Mouse (Mus musculus) frontal cortex, postnatal 36 days (tissue): ENCODE measurements around the gene Wfdc13.
A peak's percentile ranks its signal among the peaks of the same experiment; 100 is the strongest.

Experiments
- DNase-seq, 2 experiments: peaks; one replicate each; pipeline ENCODE4 v3.0.0; 2022; ENCODE audit warnings: low spot score in 2 of 2

The Wfdc13 gene

DNA sequence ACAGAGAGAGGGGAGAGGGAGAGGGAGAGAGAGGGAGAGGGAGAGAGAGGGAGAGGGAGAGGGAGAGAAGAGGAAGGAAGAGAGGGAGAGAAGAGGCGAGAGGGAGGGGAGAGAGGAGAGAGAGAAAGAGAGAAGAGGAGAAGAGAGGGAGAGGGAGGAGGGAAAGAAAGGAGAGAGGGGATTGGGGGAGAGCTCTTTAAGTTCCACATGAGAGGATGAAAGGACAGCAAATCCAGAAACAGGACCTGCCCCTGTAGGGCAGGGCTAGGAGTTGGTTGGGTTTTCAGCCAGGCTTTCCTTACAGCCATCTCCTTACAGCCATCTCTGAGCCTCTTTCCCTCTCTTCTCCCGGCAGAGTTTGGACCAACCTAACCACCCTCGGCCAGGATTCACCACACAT lies at the start of gene Wfdc13:
TSS of gene Wfdc13 (plus strand) at position 301 of the 400 bp plus-strand sequence.
- DNase-seq = no peak

DNA sequence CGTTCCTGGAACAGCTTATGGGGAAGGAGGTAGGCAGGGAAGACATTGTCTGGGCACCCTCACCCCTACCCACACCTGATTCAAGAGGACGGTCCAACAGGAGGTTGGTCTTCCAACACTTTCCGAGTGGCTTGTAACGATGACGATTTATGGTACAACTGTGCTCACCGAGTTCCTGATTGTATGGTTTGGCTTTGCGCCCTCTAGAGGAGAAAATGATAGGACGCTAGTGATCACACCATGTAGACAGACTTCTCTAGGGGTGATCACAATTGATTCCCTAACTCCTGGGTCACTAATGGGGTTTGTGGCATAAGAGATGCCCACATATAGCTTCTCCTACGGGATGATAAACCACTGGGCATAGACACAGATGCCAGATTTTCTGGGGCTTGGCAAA lies 49.6 kb upstream of the Wfdc13 start:
- DNase-seq = no peak

DNA sequence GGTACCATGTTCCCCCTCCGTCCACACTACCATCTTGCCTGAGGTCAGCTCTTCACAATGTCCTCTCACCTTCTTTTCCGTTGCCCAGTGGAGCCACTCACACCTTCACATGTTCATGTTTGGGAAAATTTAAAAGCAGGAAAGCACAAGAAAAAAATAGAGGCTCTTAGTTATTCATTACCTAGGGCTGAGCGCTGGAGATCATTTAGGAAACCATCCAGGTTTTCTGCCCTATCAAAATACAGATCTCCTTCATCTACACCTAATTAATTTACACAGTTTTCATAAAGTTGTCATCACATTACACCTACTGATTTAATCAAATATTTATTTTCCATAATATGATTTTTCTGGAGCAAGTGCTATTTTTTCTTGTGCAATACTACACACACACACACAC lies 46.2 kb upstream of the Wfdc13 start, which contains the start of gene Wfdc16:
TSS of gene Wfdc16 (minus strand) at position 101 of the 400 bp plus-strand sequence.
- DNase-seq = no peak

DNA sequence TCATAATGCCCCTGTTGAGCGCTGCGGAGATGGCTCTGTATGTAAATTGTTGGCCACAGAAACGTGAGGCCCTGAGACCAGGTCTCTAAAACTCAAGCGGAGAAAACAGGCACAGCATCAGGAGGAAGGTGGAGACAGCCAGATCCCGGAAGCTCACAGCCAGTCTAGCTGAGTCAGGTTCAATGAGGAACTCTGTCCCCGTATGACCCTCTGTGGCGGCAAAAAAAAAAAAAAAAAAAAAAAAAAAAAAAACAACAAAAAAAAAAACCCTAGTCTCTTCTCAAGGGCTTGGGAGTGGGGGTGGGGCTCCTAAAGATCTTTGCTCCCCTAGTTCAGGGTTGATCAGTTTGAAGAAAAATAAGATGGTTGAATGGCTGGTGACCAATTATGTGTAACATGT lies 43.8 kb upstream of the Wfdc13 start:
- DNase-seq = no peak

DNA sequence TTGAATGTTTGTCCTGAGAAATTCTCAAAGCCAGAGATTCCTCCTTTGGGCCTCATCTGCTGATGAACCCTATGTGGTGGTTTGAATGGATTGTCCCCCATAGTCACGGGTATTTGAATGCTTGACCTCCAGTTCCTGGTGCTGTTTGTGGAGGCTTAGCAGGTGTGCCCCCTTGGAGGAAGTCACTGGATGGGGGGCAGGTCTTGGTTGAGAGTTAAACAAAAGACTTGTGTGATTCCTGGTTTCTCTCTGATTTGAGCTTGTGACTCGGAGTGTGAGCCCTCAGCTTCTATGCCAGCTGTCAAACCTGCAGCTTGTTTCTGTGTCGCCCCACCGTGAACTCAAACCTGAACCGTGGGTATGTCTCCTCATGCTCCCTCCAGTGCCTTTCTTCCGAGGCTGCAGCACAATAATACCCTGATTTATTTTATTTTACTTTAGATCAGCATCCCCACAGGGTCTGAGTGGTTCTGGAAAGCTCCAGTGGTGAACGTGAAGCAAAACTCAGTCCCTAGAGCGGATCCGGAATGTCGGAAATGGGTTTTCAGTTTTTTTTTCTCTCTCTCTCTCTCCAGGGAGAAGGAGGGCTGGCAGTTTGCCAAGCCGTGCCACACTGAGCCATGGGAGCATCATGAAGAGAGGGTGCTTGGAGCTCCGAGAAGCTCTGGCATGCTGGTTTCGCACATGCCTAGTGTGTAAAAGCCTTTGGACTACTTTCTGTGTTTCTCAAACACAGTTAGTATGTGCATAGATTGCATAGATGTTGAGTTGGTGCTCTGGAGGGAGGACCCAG lies 42.8 kb upstream of the Wfdc13 start:
- DNase-seq = peak in 1 of 2 experiments; percentile 3

DNA sequence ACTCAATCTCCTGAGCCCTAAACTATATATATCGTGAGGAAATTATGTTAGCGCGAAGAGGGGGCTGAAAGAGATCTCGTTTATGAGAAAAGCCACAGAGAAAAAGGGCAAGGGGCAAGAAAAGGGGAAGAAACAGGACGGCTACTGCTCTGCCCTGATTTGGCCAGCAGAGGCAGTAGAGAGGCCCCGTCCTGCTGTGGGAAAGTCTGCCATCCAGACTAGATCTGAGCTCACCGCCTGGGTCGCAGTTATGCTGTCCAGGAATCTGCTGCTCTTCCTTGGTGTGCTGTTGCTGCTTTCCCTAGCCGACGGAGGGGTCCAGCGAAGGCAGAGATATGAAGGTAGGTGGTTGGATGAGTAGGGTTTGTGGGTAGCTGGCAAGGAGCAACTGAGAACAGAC lies 29.0 kb upstream of the Wfdc13 start, which contains the start of gene Wfdc10:
TSS of gene Wfdc10 (plus strand) at position 189 of the 400 bp plus-strand sequence.
- peak in 1 of 2 experiments; percentile 2 for DNase-seq

DNA sequence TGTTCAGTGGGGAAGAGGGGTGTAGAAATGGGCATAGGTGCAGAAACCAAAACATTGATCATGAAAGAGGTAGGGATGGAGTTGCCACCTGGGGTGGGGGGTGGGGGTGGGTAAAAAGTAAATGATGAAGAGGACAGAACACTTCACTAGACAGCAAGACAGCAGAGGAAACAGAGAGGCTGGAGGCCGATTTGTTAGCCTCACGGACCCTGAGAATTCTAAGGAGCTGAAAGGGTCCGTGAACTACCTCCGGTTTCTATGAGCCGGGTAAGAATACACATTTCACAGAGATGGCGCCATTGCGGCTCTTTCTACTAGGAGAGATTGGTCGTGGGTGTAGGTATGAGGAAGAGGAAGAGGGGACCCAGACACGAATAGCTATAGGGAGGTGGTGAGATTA lies 28.4 kb upstream of the Wfdc13 start, which contains the start of gene Wfdc9:
TSS of gene Wfdc9 (minus strand) at position 101 of the 400 bp plus-strand sequence.
- no peak for DNase-seq

DNA sequence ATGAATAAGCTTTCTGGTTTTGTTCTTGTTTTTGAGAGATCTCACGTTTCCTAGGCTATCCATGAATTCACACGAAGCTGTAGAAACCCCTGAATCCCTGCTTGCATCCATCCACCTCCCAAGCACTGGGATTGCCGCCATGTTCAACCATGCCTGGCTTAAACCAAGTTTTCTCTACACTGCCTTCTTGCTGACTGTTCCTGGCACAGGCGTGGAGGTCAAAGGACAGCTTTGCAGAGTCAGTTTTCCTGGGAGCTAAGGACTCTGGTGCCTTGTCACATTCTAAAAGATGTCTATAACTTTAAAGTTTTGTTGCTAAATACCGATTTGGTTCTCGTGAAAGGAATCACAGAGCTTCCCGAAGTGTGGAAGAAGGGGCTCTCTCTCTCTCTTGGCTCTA lies 20.1 kb upstream of the Wfdc13 start:
- no peak for DNase-seq

DNA sequence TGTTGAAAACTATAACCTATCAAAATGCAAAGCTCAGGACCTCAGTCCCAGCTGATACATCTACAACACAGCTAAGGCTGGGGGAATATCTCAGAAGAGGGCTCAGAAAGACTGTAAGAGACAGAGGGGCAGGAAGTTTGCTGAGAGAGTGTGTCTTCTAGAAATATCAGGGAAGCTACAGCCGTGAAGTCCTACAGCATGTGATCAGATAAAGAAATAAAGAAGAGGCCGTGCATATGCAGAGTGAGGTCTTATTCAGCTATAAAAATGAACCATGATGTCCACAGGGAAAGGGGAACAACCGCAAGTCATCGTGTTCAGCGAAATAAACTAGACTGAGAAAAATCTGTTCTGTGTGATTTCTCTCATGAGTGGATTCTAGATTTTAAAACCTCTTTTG lies 14.6 kb upstream of the Wfdc13 start:
- DNase-seq = no peak

DNA sequence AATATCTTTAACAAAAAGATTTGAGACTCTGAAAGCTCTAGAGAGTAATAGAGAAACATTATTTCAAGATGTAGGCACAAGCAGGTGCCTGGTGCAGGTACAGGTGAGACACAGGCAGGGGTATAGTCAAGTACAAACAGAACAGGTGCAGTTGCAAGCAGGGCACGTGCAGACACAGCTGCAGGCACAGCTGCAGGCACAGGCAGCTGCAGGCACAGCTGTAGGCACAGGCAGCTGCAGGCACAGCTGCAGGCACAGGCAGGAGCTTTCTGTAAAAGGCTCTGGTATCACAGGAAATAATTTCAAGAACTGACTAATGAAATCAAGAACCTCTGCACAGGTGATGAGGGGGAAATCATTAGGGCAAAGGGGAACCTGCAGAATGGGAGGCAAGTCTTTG lies 14.0 kb upstream of the Wfdc13 start:
- no peak for DNase-seq

DNA sequence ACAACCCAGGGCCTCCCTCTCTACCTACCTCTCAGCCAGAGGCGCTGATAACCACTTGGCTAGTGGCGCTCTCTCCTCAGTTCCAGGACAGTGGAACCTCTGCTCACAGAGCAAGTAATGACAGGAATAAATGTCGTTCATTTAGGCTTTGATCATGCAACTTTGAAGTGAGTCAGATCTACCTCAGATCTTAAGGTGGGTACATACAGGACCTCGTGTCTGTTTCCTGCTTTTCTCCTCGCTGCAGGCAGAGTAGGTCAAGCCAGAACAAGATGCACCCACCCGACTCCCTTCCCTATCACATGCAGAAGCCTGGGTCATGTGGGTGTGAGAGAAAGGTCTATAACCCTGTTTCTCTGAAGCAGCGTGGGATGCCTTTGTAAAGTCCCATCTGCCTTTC lies 10.9 kb upstream of the Wfdc13 start, which contains the start of gene Wfdc11:
TSS of gene Wfdc11 (minus strand) at position 101 of the 400 bp plus-strand sequence.
- peak; percentile 2 to 4 for DNase-seq

DNA sequence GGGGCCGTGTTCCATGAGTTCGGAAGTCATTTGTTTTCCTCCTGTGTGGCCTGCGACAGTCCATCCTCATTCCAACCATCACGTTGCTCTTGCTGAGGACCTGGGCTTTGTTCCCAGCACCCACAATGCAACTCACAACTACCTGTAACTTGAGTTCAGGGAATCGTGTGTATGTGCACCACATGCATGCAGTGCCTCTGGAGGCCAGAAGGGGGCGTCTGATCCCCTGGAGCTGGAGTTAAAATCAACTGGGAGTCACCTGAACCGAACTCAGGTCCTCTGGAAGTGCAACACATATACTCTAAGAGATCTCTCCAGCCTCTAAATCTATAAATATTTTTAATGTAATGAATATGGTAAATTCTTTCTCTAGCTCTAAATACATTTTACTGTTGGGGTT lies 8.8 kb upstream of the Wfdc13 start:
- DNase-seq = no peak

DNA sequence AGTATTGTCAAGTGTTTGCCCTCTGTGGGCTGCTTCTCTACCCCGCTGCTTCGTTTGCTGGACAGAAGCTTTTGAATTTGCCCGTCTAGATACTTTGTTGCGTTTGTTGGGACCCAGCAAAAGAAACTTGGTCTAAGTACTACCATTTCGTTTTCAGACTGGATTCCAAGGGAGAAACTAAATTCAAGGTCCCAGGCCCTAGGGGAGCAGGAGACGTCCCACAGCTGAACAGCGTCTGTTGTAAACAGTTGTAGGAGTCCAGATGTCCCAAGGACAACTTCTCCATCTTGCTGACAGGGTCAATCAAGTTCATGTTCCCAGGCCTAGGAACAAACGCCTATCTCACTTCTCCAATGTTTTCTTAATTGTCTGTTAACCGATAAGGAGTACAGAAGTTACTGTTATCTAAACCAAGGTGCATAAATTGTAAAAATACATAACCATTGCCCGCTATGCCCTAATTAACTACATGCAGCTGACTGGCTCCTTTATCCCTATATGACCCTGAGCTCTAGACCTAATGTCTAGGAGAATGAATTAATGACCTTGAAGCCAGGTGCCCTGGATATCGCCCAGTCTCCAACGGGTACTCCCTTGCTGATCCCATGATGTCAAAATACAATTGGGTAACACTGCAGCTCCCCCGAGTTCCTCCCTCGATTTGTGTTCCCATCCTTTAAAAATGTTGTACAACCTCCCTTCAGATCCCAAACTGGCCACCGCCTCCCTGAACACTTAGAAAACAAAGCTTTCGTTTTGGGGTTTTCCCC lies 7.8 kb upstream of the Wfdc13 start:
- no peak for DNase-seq

DNA sequence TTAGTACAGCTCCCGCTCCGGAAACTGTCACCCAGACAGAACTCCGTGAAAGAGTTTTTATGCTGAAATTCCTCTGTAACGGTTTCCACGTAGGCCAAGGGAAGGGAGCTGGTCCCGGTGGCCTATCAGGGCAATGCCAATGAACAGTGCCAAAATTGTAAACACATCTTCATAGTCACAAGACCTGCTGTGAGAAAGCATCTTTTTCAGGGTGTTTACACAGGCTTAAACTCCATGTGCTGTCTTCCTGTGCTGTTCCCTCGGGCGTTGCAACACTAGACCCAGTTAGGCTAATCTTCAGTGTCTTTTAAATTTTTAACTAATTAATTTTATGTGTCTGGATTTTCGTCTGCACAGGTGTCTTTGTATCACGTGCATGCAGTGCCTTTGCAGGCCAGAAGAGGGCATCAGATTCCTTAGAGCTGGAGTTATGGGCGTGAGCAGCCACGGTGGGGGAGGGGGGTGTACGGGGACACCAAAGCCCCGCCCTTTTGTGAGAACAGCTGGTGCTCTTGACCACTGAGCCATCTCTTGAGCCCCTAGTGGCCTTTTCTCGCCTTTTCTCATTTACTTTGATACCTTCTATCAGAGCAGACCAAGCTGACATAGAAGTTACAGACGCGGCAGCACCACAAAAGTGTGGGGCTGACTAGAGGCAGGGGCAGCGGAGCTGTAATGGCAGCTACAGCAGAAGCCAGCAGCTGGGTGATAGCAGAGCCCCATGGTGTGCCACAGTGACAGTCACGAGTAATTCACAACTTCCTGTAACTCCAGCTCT lies 5.9 kb upstream of the Wfdc13 start:
- DNase-seq = peak; percentile 47 to 60

DNA sequence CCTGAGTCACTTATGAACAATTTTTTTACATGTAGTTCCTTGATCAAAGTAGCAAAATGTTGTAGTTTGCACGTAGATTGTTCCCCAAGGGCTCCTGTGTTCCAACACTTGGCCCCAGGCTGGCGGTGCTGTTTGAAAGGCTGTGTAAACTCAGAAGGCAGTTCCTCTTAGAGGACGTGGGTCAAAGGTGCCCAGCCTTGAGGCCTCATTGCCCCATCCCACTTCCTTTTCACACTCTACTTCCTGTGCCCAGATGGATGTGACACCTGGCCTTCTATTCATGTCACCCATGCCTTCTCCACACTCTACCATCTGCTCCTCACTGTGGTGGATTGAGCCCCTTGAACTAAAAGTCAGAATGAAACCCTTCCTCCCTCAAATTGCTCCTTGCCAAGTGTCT lies 5.0 kb upstream of the Wfdc13 start:
- no peak for DNase-seq

DNA sequence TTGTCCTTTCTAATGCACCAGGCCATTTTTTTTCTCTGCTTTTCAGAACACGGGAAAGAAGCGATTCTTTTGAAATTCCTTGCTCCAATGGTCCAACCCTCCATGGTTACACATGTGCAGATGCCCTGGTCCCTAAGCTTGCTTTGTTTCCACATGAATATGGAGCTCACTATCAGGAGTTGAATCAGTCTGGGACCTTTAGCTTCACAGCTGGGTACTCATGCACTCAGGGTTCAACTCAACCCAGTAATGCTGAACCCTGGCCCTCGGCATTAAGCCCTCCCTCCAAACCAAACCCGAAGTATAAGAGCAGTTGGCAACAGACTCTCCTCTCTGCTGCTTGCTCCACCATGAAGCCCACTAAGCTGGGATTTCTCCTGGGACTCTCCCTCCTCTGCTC lies 13.3 kb downstream of the Wfdc13 start, which contains the start of gene Spint4:
TSS of gene Spint4 (plus strand) at position 301 of the 400 bp plus-strand sequence.
- DNase-seq = no peak

DNA sequence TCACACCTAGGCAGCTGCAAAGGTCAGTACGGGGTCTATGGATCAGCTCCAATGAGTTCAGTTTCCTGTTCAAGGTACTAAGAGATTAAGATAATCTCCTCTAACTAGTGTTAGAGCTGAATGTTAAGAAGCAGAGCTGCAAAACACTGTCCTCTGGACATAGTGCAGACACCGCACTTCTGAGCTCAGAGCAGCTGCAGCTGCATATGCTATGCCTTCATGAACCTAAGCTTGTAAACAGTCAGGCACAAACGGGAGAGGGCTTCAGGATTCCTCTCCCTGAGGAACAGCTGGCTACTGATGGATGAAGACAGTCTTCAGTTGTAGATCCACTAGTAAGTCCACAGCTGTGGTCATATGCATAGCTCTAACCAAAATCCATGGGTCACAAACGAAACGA lies 16.1 kb downstream of the Wfdc13 start:
- no peak for DNase-seq

DNA sequence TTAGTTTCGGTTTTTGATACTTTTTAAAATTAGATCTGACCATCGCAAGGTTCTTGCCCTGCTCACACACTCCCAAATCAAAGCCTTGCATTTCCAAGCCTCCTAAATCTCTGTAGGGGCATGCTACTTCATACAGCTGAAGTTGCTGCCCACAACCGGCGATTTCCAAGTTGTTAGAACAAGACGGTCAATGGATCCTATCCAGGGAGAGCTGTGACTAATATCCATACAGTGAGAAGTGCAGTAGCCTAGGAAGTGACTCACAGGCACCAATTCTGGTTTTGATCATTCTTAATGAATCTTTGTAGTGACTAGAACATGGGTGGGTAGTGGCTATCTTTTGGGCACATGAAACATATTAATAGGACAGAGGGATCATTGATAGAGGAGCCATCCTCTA lies 16.9 kb downstream of the Wfdc13 start:
- DNase-seq = no peak

DNA sequence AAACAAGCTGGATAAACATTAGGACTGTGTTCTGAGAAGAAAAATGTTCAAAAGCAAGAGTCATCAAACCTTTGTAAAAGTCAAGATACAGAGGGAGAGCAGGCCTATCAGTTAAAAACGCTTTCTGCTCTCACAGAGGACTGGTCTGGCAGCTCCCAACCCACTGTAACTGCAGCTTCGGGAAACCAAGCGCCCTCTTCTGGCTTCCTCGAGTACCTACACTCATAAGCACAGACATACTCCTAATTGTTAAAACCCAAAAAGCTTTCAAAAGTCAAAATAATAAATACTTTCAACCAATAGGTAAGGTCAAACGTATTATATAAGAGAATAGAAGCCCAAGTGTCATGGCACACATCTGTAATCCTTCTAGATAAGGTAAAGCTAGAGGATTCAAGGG lies 19.3 kb downstream of the Wfdc13 start:
- DNase-seq = no peak

DNA sequence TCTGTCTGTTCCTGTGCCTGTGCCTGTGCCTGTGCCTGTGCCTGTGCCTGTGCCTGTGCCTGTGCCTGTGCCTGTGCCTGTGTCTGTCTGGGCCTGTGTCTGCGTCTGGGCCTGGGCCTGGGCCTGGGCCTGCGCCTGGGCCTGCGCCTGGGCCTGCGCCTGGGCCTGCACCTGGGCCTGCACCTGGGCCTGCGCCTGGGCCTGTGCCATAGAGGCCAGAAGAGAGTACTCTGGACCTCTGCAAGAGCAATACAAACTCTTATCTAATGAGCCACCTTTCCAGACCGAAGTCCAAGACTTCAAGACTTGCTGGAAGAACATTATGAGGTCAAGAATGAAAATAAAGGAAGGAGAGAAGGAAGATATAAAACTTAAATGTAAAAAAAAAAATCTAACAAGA lies 20.4 kb downstream of the Wfdc13 start:
- no peak for DNase-seq

DNA sequence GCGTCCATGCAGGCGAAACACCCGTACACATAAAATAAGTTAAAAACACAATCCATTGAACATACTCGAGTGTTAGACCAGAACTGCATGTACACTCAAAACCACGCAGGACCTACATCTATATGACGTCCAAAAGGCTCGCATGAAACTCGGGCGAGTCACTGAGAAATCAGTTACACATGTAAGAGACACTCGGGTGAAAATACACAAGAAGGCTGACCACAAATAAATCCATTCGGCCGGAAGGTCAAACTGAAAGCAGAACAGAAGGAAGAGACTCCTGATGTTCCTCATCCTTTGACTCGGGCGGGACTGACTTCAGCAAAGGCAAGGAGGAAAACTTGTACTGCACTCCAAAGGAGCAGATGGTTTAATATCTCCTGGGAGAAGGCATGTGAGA lies 21.1 kb downstream of the Wfdc13 start:
- no peak for DNase-seq

DNA sequence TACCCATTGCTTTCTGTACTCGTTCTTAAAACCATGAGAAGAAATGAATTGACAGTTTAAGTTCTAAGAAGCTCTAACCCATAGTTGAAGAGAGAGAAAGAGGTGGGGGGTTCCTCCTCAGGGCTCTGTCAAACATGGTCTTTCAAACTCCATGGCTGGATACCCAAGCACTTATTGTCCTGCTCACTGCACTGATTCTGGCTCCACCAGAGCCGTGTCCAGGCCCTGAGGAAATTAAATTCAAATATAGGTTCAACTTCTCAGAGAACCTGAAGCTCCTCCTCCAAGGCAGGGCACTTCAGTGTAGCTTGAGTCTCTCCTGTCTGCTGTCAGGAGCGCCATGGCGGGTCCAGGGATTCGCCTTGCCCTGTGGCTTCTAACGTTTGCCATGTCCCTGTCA lies 30.1 kb downstream of the Wfdc13 start, which contains the start of gene Spint5:
TSS of gene Spint5 (plus strand) at position 301 of the 400 bp plus-strand sequence.
- DNase-seq = no peak
